Mouse (Mus musculus): ENCODE data around the gene Pou5f1. TPM values are rescaled to one million over a fixed set of nuclear protein-coding genes. Genes with fewer than 3 reads are reported as not detected.
"Not testable (repeated sequence)": the region's sequence is repeated elsewhere in the genome, so short reads cannot be mapped to it uniquely, and the experiment has no call there.

Pou5f1 gene
- not detected for total RNA-seq (2021)

GRCm38 (mm10) chr17:35505776-35506175 lies at the start of gene Pou5f1:
Pou5f1 (plus strand) TSS chr17:35506018.
- intact Hi-C loops (cut with DNase I), result no loop called here

DNA sequence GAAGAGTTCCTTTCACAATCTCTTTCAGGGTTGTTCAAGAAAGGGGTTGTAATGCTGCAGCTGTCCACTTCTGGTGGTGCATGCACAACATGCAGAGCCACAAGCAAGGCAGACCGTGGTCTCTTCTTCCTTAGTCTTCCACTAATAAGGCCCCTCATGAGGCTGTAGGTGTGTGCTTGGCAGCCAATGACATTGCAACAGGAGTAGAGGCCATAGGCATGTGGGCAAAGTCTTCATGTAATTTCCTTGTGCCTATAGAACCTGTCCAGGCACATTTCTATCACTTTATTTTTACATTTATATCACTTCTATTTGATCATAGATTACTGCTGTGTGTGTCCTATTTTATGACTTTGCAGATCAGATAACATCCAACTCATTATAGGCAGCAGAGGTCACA lies 47.6 kb upstream of the Pou5f1 start:
- DNase-seq (ENCODE audit: extremely low spot score in 1 of 2, low spot score in 2 of 2); intact Hi-C loops (cut with DNase I): not testable (repeated sequence)

More at GRCm38 (mm10) chr17:35505776-35506175, at the start of gene Pou5f1:
- no peak for DNase-seq (ENCODE audit: extremely low spot score in 1 of 2, low spot score in 2 of 2)

DNA sequence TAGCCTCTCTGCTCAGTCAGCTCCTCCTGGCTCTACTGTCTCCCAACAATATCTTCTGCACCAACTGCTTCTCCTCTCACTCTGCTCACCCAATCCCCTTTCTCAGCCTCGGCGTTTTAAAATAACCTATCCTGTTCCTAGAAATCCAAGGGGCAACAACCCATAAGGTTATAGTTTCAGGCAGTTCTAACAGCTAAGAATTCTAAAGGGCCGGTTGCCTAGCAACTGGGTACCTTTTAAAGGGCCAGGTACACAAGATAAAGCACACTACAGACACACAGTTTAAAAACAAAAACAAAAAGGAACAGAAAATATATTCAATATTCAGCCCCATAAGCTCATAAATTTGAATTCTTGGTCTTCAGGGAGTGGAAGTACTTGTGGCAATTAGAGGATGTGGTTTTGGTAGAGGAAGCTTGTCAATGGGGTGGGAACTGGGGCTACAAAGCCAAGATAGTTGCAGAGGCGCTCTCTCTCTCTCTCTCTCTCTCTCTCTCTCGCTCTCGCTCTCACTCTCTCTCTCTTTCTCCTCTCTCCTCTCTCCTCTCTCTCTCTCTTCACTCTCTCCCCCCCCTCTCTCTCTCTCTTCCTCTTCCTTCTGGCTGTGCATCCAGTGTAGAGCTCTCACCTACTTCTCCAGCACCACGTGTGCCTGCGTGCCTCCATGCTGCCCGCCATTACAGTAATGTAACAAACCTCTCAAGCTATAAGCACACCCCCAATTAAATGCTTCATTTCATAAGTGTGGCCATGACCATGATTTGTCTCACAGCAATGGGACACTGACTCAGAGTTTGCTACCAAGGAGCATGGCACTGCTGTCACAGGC lies 45.1 kb upstream of the Pou5f1 start:
- DNase-seq (ENCODE audit: extremely low spot score in 1 of 2, low spot score in 2 of 2); intact Hi-C loops (cut with DNase I): not testable (repeated sequence)

- DNase-seq (ENCODE audit: extremely low spot score in 1 of 2, low spot score in 2 of 2); intact Hi-C loops (cut with DNase I): not testable (repeated sequence)
These were observed 40.2 kb upstream of the Pou5f1 start for GRCm38 (mm10) chr17:35465651-35466050.

DNA sequence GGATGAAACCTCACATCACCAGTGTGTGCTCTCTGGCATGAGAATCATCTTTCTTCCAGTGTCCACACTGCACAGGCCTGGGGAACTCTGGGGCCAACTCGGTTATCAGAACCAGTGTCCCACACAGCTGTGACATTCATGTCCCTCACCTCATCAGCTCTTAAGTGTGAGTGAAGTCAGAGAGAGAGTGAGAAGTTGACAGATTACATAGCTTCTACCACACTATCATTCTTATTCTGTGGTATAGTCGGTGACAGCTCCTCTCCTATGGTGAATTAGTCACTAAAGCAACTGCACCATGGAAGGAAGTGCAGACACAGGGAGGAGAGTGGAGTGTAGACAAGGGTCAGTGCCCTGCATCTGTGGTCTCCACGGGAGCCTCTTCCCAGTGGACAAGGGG lies 36.9 kb upstream of the Pou5f1 start:
- intact Hi-C loops (cut with DNase I); DNase-seq (ENCODE audit: extremely low spot score in 1 of 2, low spot score in 2 of 2): not testable (repeated sequence)

DNA sequence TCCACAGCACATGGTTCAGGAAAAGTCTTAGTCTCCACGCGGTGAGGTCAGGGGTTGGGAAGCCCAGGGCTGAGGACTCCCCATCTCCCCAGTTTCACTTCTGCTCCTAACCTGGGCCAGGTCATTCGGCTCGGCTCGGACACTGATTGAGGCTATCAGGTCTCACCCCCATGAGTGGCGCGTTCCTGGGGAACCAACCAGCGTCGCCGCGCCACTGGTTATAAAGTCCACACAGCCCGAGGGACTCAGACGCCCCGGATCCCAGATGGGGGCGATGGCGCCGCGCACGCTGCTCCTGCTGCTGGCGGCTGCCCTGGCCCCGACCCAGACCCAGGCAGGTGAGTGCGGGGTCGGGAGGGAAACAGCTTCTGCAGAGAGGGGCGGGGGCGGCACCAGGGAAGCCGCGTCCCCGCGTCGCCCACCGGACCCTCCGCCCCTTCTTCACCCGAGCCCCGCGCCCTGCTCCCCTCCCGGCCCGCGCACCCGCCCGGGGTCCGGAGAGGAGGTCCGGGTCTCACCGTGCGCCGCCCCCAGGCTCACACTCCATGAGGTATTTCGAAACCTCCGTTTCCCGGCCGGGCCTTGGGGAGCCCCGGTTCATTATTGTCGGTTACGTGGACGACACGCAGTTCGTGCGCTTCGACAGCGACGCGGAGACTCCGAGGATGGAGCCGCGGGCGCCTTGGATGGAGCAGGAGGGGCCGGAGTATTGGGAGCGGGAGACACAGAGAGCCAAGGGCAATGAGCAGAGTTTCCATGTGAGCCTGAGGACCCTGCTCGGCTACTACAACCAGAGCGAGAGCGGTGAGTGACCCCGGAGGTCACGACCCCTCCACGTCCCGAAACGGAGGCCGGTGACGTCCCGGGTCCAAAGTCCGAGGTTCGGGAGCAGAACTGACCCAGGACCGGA lies 35.7 kb upstream of the Pou5f1 start, which contains the start of gene H2-Q10:
Gene H2-Q10, plus strand, starts transcription at position 248 of the 910 bp plus-strand sequence.
- intact Hi-C loops (cut with DNase I), result no loop called here
- DNase-seq (ENCODE audit: extremely low spot score in 1 of 2, low spot score in 2 of 2), result peak in 1 of 2 experiments; percentile 35

GRCm38 (mm10) chr17:35484066-35484465 lies 21.8 kb upstream of the Pou5f1 start:
- intact Hi-C loops (cut with DNase I), result no loop called here
- DNase-seq (ENCODE audit: extremely low spot score in 1 of 2, low spot score in 2 of 2), result peak; percentile 42 to 49

GRCm38 (mm10) chr17:35485702-35486101 lies 20.1 kb upstream of the Pou5f1 start:
- DNase-seq (ENCODE audit: extremely low spot score in 1 of 2, low spot score in 2 of 2), result no peak
- intact Hi-C loops (cut with DNase I), result no loop called here

DNA sequence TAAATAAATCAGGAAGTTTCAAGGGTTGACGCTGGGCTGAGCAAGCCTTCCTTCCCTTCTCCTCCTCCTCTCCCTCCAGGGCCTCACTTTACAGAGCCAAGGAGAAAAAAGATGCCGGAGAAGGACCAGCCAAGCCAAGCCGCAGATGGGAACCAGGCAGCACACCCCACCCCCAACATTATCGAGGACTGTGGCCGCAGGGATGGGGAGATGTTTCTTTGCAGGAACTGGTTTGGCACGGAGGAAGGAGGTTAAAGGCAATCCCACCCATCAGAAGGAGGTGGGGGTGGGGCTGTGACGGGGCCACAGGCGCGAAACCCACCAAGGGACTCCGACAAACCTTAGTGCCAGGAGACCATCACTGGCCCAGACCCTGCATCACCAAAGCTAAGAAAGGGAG lies 19.1 kb upstream of the Pou5f1 start:
- intact Hi-C loops (cut with DNase I), result no loop called here
- no peak for DNase-seq (ENCODE audit: extremely low spot score in 1 of 2, low spot score in 2 of 2)

- no peak for DNase-seq (ENCODE audit: extremely low spot score in 1 of 2, low spot score in 2 of 2)
- intact Hi-C loops (cut with DNase I), result no loop called here
These were observed 17.8 kb upstream of the Pou5f1 start for GRCm38 (mm10) chr17:35488041-35488440.

DNA sequence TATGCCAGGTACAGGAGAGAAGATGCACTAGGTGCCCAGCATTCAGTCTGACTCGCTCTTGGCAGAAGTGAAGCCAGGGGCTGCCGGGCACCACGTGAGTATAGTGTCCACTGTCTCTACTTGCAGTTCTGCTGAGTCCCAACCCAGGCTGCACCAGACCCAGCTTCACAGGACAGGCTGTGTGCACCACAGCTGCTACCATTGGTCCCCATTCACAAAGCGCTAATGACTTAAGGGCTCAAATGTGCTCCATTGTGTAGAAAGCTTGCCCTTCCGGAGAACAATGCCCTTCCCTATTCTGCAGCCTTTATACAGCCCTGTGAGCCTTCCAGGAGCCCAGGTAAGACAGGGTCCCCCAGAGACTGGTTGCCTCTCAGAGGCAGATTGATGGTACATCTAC lies 15.5 kb upstream of the Pou5f1 start:
- intact Hi-C loops (cut with DNase I), result no loop called here
- no peak for DNase-seq (ENCODE audit: extremely low spot score in 1 of 2, low spot score in 2 of 2)

DNA sequence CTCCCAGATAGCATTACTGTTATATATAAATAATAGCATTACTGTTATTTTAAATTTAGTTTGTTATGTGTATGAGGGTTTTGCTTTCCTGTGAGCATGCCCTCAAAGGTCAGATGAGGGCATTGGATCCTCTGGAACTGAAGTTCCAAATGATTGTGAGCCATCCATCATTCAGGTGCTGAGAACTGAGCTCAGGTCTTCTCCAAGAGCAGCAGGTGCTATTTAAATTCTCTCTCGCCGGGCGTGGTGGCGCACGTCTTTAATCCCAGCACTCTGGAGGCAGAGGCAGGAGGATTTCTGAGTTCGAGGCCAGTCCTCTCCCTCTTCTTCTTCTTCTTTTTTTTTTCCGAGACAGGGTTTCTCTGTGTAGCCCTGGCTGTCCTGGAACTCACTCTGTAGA lies 8.7 kb upstream of the Pou5f1 start:
- DNase-seq (ENCODE audit: extremely low spot score in 1 of 2, low spot score in 2 of 2), result no peak
- intact Hi-C loops (cut with DNase I), result no loop called here

- intact Hi-C loops (cut with DNase I), result no loop called here
- DNase-seq (ENCODE audit: extremely low spot score in 1 of 2, low spot score in 2 of 2), result no peak
These were observed 3.6 kb upstream of the Pou5f1 start for GRCm38 (mm10) chr17:35502226-35502625.

- DNase-seq (ENCODE audit: extremely low spot score in 1 of 2, low spot score in 2 of 2), result no peak
- intact Hi-C loops (cut with DNase I), result no loop called here
These were observed 3.1 kb upstream of the Pou5f1 start for GRCm38 (mm10) chr17:35502762-35503161.

DNA sequence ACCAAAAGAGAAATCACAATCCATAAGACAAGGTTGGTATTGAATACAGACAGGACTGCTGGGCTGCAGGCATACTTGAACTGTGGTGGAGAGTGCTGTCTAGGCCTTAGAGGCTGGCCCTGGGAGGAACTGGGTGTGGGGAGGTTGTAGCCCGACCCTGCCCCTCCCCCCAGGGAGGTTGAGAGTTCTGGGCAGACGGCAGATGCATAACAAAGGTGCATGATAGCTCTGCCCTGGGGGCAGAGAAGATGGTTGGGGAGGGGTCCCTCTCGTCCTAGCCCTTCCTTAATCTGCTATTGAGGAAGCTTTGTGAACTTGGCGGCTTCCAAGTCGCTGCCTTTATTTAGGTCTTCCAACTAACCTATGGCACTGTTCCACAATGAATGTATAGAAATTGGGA lies 2.0 kb upstream of the Pou5f1 start:
- intact Hi-C loops (cut with DNase I), result no loop called here
- DNase-seq (ENCODE audit: extremely low spot score in 1 of 2, low spot score in 2 of 2), result no peak

GRCm38 (mm10) chr17:35504628-35505481 lies 963 bp upstream of the Pou5f1 start:
- intact Hi-C loops (cut with DNase I), result no loop called here
- DNase-seq (ENCODE audit: extremely low spot score in 1 of 2, low spot score in 2 of 2), result no peak

DNA sequence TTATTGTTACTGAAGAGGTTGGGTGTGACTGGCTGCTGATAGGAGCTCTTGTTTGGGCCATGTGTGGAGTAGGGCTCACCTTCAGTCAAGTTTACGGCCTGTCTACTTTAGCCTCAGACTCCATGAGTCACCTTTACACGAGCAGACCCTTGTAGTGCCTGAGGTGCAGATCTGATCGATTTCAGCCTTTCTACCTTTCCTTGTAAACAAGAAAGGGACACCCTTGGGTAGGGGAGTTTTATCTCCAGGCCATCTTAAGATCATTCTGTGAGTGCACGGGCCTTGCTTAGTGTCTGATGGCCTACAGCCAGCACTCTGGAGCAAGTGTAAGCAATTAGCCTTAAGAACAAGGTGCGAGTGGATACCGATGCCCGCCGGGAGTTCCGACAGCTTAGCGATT lies 1.1 kb downstream of the Pou5f1 start:
- intact Hi-C loops (cut with DNase I), result no loop called here
- no peak for DNase-seq (ENCODE audit: extremely low spot score in 1 of 2, low spot score in 2 of 2)

GRCm38 (mm10) chr17:35507556-35508260 lies 1.9 kb downstream of the Pou5f1 start:
- intact Hi-C loops (cut with DNase I), result no loop called here
- no peak for DNase-seq (ENCODE audit: extremely low spot score in 1 of 2, low spot score in 2 of 2)
